Mouse (Mus musculus) liver, embryonic 16.5 days (tissue): ENCODE measurements around the gene Tmem117. TPM values are rescaled to one million over a fixed set of nuclear protein-coding genes. Genes with fewer than 3 reads are reported as not detected.

Experiments used
- ATAC-seq: fragments of 200-750 bp; cut with Nextera tagmentation; 2 replicates; pipeline ENCODE4 v1.8.0; 2017; ENCODE audit warnings: low read depth, mild to moderate bottlenecking, moderate number of reproducible peaks, moderate library complexity
- H3K27ac ChIP-seq: fragments of 300-500 bp; sonication (generic); 2 replicates; pipeline ENCODE4 v1.5.1; 2014; ENCODE audit warnings: mild to moderate bottlenecking, low read length
- H3K27me3 ChIP-seq: fragments of 300-500 bp; sonication (generic); 2 replicates; pipeline ENCODE4 v1.6.1; 2014; ENCODE audit warnings: low read depth, low read length, mixed read lengths; ENCODE audit not compliant: control insufficient read depth, insufficient read depth
- H3K36me3 ChIP-seq: fragments of 300-500 bp; sonication (generic); 2 replicates; pipeline ENCODE4 v1.6.1; 2014; ENCODE audit warnings: mild to moderate bottlenecking; ENCODE audit not compliant: control insufficient read depth, insufficient read depth
- H3K4me1 ChIP-seq: fragments of 300-500 bp; sonication (generic); 2 replicates; pipeline ENCODE4 v1.6.1; 2014; ENCODE audit warnings: low read depth, low read length, mixed read lengths; ENCODE audit not compliant: control insufficient read depth
- H3K4me2 ChIP-seq: fragments of 300-500 bp; sonication (generic); 2 replicates; pipeline ENCODE4 v1.6.1; 2014; ENCODE audit warnings: low read depth, low read length, mixed read lengths
- H3K4me3 ChIP-seq: fragments of 300-500 bp; sonication (generic); 2 replicates; pipeline ENCODE4 v1.5.1; 2014; ENCODE audit warnings: low read depth, mild to moderate bottlenecking, low read length
- H3K9ac ChIP-seq: fragments of 300-500 bp; sonication (generic); 2 replicates; pipeline ENCODE4 v1.6.1; 2014; ENCODE audit warnings: low read depth, low read length
- H3K9me3 ChIP-seq: fragments of 300-500 bp; sonication (generic); replicated peaks from 2 replicates; pipeline ENCODE4 v1.6.1; 2016; ENCODE audit warnings: low read length; ENCODE audit not compliant: control insufficient read depth
- WGBS: fragments of 180-500 bp; shearing (Covaris S2); extraction: QIAGEN DNeasy Blood & Tissue Kit; methylation state at CpG from one replicate; pipeline ENCODE4 v1.1.7; 2014; ENCODE audit not compliant: insufficient replicate concordance; 5-methylcytosine and 5-hydroxymethylcytosine counted together
- polyA plus RNA-seq: library from polyadenylated mRNA; unstranded; fragments of >200 nt; fragmentation: Nextera tagmentation; extraction: Ambion mirVana; gene quantifications from 2 replicates; pipeline ENCODE4 v1.2.1, GENCODE M21; 2015

The Tmem117 gene
- polyA plus RNA-seq, 1 experiment from 2014 or later = 0.19 TPM

- Histone ChIP-seq H3K27me3 (peaks cover 10% of the 10 kb centered on the region), H3K4me1 (no peaks in the 10 kb centered on the region), H3K36me3 (no peaks in the 10 kb centered on the region), H3K4me2 (no peak overlapping the region), H3K9me3 (no peaks in the 10 kb centered on the region), H3K27ac (no peak overlapping the region), H3K4me3 (no peak overlapping the region), H3K9ac (no peak overlapping the region)
- 65% methylated on average over 11 of the region's 11 CpGs for WGBS
- no peak for ATAC-seq
These were observed 5.5 kb downstream of the Tmem117 start for GRCm38 (mm10) chr15:94634524-94634923.

- ATAC-seq = no peak
- Histone ChIP-seq H3K4me1 (no peaks in the 10 kb centered on the region), H3K36me3 (no peaks in the 10 kb centered on the region), H3K9ac (no peak overlapping the region), H3K4me3 (no peak overlapping the region), H3K9me3 (no peaks in the 10 kb centered on the region), H3K4me2 (no peak overlapping the region), H3K27me3 (no peaks in the 10 kb centered on the region), H3K27ac (no peak overlapping the region)
- 43% methylated on average over 2 of the region's 2 CpGs for WGBS
These were observed 9.2 kb downstream of the Tmem117 start for GRCm38 (mm10) chr15:94638207-94638606.

- Histone ChIP-seq H3K36me3 (no peaks in the 10 kb centered on the region), H3K27me3 (no peaks in the 10 kb centered on the region), H3K4me2 (no peak overlapping the region), H3K4me1 (no peaks in the 10 kb centered on the region), H3K27ac (no peak overlapping the region), H3K4me3 (no peak overlapping the region), H3K9me3 (no peaks in the 10 kb centered on the region), H3K9ac (no peak overlapping the region)
- 59% methylated on average over 2 of the region's 2 CpGs for WGBS
- ATAC-seq = no peak
These were observed 10.1 kb downstream of the Tmem117 start for GRCm38 (mm10) chr15:94639126-94639525.

- 59% methylated on average over 6 of the region's 6 CpGs for WGBS
- Histone ChIP-seq H3K36me3 (no peaks in the 10 kb centered on the region), H3K4me3 (no peak overlapping the region), H3K9me3 (no peaks in the 10 kb centered on the region), H3K27ac (no peak overlapping the region), H3K4me2 (no peak overlapping the region), H3K27me3 (no peaks in the 10 kb centered on the region), H3K9ac (no peak overlapping the region), H3K4me1 (no peaks in the 10 kb centered on the region)
- ATAC-seq = no peak
These were observed 17.0 kb downstream of the Tmem117 start for GRCm38 (mm10) chr15:94646012-94646411.

GRCm38 (mm10) chr15:94648430-94648829 is 19.4 kb downstream of the Tmem117 start:
- Histone ChIP-seq H3K9ac (no peak overlapping the region), H3K9me3 (no peaks in the 10 kb centered on the region), H3K4me1 (no peaks in the 10 kb centered on the region), H3K36me3 (no peaks in the 10 kb centered on the region), H3K4me3 (no peak overlapping the region), H3K27ac (no peak overlapping the region), H3K27me3 (no peaks in the 10 kb centered on the region), H3K4me2 (no peak overlapping the region)
- no peak for ATAC-seq
- 65% methylated on average over 8 of the region's 8 CpGs for WGBS

- Histone ChIP-seq H3K9me3 (no peaks in the 10 kb centered on the region), H3K27me3 (no peaks in the 10 kb centered on the region), H3K4me3 (no peak overlapping the region), H3K4me1 (no peaks in the 10 kb centered on the region), H3K36me3 (no peaks in the 10 kb centered on the region), H3K27ac (no peak overlapping the region), H3K4me2 (no peak overlapping the region), H3K9ac (no peak overlapping the region)
- WGBS = 53% methylated on average over 17 of the region's 17 CpGs
- no peak for ATAC-seq
These were observed 20.2 kb downstream of the Tmem117 start for GRCm38 (mm10) chr15:94649071-94649765.

- H3K27ac ChIP-seq = no peak overlapping the region
- no peaks in the 10 kb centered on the region for H3K9me3 ChIP-seq
- 59% methylated on average over 13 of the region's 13 CpGs for WGBS
- no peak overlapping the region for H3K9ac ChIP-seq
- H3K4me2 ChIP-seq = no peak overlapping the region
- no peak for ATAC-seq
- H3K4me3 ChIP-seq = no peak overlapping the region
- H3K4me1 ChIP-seq = no peaks in the 10 kb centered on the region
- H3K27me3 ChIP-seq = no peaks in the 10 kb centered on the region
- no peaks in the 10 kb centered on the region for H3K36me3 ChIP-seq
These were observed 20.7 kb downstream of the Tmem117 start for GRCm38 (mm10) chr15:94649766-94650120.

- no peaks in the 10 kb centered on the region for H3K9me3 ChIP-seq
- no peak overlapping the region for H3K9ac ChIP-seq
- H3K36me3 ChIP-seq = no peaks in the 10 kb centered on the region
- no peak overlapping the region for H3K27ac ChIP-seq
- no peak overlapping the region for H3K4me2 ChIP-seq
- H3K4me1 ChIP-seq = no peaks in the 10 kb centered on the region
- H3K4me3 ChIP-seq = no peak overlapping the region
- ATAC-seq = no peak
- WGBS = 55% methylated on average over 9 of the region's 9 CpGs
- H3K27me3 ChIP-seq = no peaks in the 10 kb centered on the region
These were observed 22.3 kb downstream of the Tmem117 start for GRCm38 (mm10) chr15:94651350-94651749.

- Histone ChIP-seq H3K27me3 (no peaks in the 10 kb centered on the region), H3K9me3 (no peaks in the 10 kb centered on the region), H3K4me1 (no peaks in the 10 kb centered on the region), H3K27ac (no peak overlapping the region), H3K4me3 (no peak overlapping the region), H3K9ac (no peak overlapping the region), H3K36me3 (no peaks in the 10 kb centered on the region), H3K4me2 (no peak overlapping the region)
- 63% methylated on average over 13 of the region's 13 CpGs for whole genome bisulfite sequencing
- ATAC-seq = no peak
These were observed 23.2 kb downstream of the Tmem117 start for GRCm38 (mm10) chr15:94651969-94652842.
